Mouse (Mus musculus) neural tube, embryonic 12.5 days (tissue): ENCODE results near the gene Gm17693. TPM values are rescaled to one million over a fixed set of nuclear protein-coding genes. Genes with fewer than 3 reads are reported as not detected.
"Not testable (repeated sequence)": the region's sequence is repeated elsewhere in the genome, so short reads cannot be mapped to it uniquely, and the experiment has no call there.

Experiments
- ATAC-seq: fragments of 200-750 bp; cut with Nextera tagmentation; 2 replicates; pipeline ENCODE4 v1.8.0; 2017; ENCODE audit warnings: low read depth, mild to moderate bottlenecking, moderate TSS enrichment, moderate library complexity; ENCODE audit not compliant: low FRiP score
- H3K27ac ChIP-seq: fragments of 300-500 bp; sonication (generic); 2 replicates; pipeline ENCODE4 v1.5.1; 2016
- H3K27me3 ChIP-seq: fragments of 300-500 bp; sonication (generic); replicated peaks from 2 replicates; pipeline ENCODE4 v1.6.1; 2016; ENCODE audit warnings: mild to moderate bottlenecking
- H3K36me3 ChIP-seq: fragments of 300-500 bp; sonication (generic); 2 replicates; pipeline ENCODE4 v1.6.1; 2016; ENCODE audit warnings: mild to moderate bottlenecking
- H3K4me1 ChIP-seq: fragments of 300-500 bp; sonication (generic); 2 replicates; pipeline ENCODE4 v1.6.1; 2016
- H3K4me2 ChIP-seq: fragments of 300-500 bp; sonication (generic); replicated peaks from 2 replicates; pipeline ENCODE4 v1.6.1; 2016; ENCODE audit warnings: mild to moderate bottlenecking
- H3K4me3 ChIP-seq: fragments of 300-500 bp; sonication (generic); 2 replicates; pipeline ENCODE4 v1.5.1; 2016
- H3K9ac ChIP-seq: fragments of 300-500 bp; sonication (generic); 2 replicates; pipeline ENCODE4 v1.6.1; 2016; ENCODE audit warnings: mild to moderate bottlenecking
- H3K9me3 ChIP-seq: fragments of 300-500 bp; sonication (generic); 2 replicates; pipeline ENCODE4 v1.6.1; 2016; ENCODE audit warnings: mild to moderate bottlenecking
- WGBS: fragments of 180-500 bp; shearing (Covaris S2); methylation state at CpG from one replicate; pipeline ENCODE4 v1.1.7; 2016; 5-methylcytosine and 5-hydroxymethylcytosine counted together
- polyA plus RNA-seq: library from polyadenylated mRNA; unstranded; fragments of >200 nt; fragmentation: Nextera tagmentation; extraction: Ambion mirVana; gene quantifications from 2 replicates; pipeline ENCODE4 v1.2.1, GENCODE M21; 2016

The Gm17693 gene
- not detected in 2 replicates for polyA plus RNA-seq

GRCm38 (mm10) chrX:125705144-125705543 lies at the start of gene Gm17693:
Gene Gm17693, plus strand, starts transcription at chrX:125705444.
- ATAC-seq, H3K27ac ChIP-seq, H3K4me2 ChIP-seq, H3K9ac ChIP-seq, H3K9me3 ChIP-seq, H3K4me1 ChIP-seq, H3K4me3 ChIP-seq, H3K27me3 ChIP-seq, H3K36me3 ChIP-seq: not testable (repeated sequence)
- no CpG with 5 or more reads among the region's 4 CpGs for WGBS
